Mouse (Mus musculus) kidney, postnatal 36 days (tissue): Measurements from ENCODE around the gene Tmem186.

Experiments used
- DNase-seq, 2 experiments: peaks; one replicate each; pipeline ENCODE4 v3.0.0; 2021 to 2022; ENCODE audit warnings: mixed read lengths in 2 of 2

The Tmem186 gene

GRCm38 (mm10) chr16:8666452-8666851 lies 28.9 kb upstream of the Tmem186 start:
- peak; percentile 71 to 84 for DNase-seq

GRCm38 (mm10) chr16:8665367-8665766 lies 27.9 kb upstream of the Tmem186 start:
- DNase-seq = no peak

GRCm38 (mm10) chr16:8663606-8664539 lies 26.4 kb upstream of the Tmem186 start:
- DNase-seq = peak; percentile 74 to 79

- peak; percentile 50 to 58 for DNase-seq
Observed at GRCm38 (mm10) chr16:8663022-8663421, 25.5 kb upstream of the Tmem186 start.

- peak; percentile 64 to 81 for DNase-seq
Observed at GRCm38 (mm10) chr16:8658764-8659163, 21.3 kb upstream of the Tmem186 start.

GRCm38 (mm10) chr16:8658349-8658748 lies 20.8 kb upstream of the Tmem186 start:
- no peak for DNase-seq

- no peak for DNase-seq
Observed at GRCm38 (mm10) chr16:8656256-8656655, 18.7 kb upstream of the Tmem186 start.

GRCm38 (mm10) chr16:8655599-8655998 lies 18.1 kb upstream of the Tmem186 start:
- no peak for DNase-seq

- DNase-seq = no peak
Observed at GRCm38 (mm10) chr16:8655108-8655507, 17.6 kb upstream of the Tmem186 start.

GRCm38 (mm10) chr16:8650007-8650406 lies 12.5 kb upstream of the Tmem186 start:
- DNase-seq = no peak

- no peak for DNase-seq
Observed at GRCm38 (mm10) chr16:8645546-8645945, 8.0 kb upstream of the Tmem186 start.

GRCm38 (mm10) chr16:8643855-8644254 lies 6.3 kb upstream of the Tmem186 start:
- DNase-seq = peak; percentile 67 to 76

GRCm38 (mm10) chr16:8639466-8640191 lies 2.1 kb upstream of the Tmem186 start:
- no peak for DNase-seq

GRCm38 (mm10) chr16:8638131-8638530 lies 619 bp upstream of the Tmem186 start:
- DNase-seq = no peak

GRCm38 (mm10) chr16:8636867-8637216 lies 670 bp downstream of the Tmem186 start:
- no peak for DNase-seq

- no peak for DNase-seq
Observed at GRCm38 (mm10) chr16:8631428-8631827, 6.1 kb downstream of the Tmem186 start.

- no peak for DNase-seq
Observed at GRCm38 (mm10) chr16:8630419-8630818, 7.1 kb downstream of the Tmem186 start.

- DNase-seq = peak in 1 of 2 experiments; percentile 43
Observed at GRCm38 (mm10) chr16:8620315-8621115, 17.0 kb downstream of the Tmem186 start.

GRCm38 (mm10) chr16:8619659-8620314 lies 17.7 kb downstream of the Tmem186 start:
- no peak for DNase-seq

- no peak for DNase-seq
Observed at GRCm38 (mm10) chr16:8613447-8613846, 24.1 kb downstream of the Tmem186 start.

- no peak for DNase-seq
Observed at GRCm38 (mm10) chr16:8613039-8613438, 24.5 kb downstream of the Tmem186 start.

GRCm38 (mm10) chr16:8612214-8613005 lies 25.1 kb downstream of the Tmem186 start:
- no peak for DNase-seq
